Mouse (Mus musculus) liver, embryonic 11.5 days (tissue): ENCODE data around the gene Wfikkn1. TPM values are rescaled to one million over a fixed set of nuclear protein-coding genes. Genes with fewer than 3 reads are reported as not detected.
A peak's percentile ranks its signal among the peaks of the same experiment; 100 is the strongest.
"Not testable (repeated sequence)": the region's sequence is repeated elsewhere in the genome, so short reads cannot be mapped to it uniquely, and the experiment has no call there.

Experiments
- ATAC-seq: fragments of 200-750 bp; cut with Nextera tagmentation; replicated peaks from 2 replicates; pipeline ENCODE4 v1.8.0; 2017; ENCODE audit warnings: moderate number of reproducible peaks, mild to moderate bottlenecking, moderate TSS enrichment, moderate library complexity; ENCODE audit not compliant: low FRiP score
- DNase-seq: peaks from one replicate; pipeline ENCODE4 v3.0.0-alpha.2; 2017; ENCODE audit warnings: low spot score
- H3K27ac ChIP-seq: fragments of 300-500 bp; sonication (generic); 2 replicates; pipeline ENCODE4 v1.5.1; 2014; ENCODE audit warnings: mild to moderate bottlenecking, low read depth, low read length, control low read depth
- H3K27me3 ChIP-seq: fragments of 300-500 bp; sonication (generic); replicated peaks from 2 replicates; pipeline ENCODE4 v1.6.1; 2014; ENCODE audit warnings: low read length, mixed read lengths; ENCODE audit not compliant: control insufficient read depth, insufficient read depth
- H3K36me3 ChIP-seq: fragments of 300-500 bp; sonication (generic); 2 replicates; pipeline ENCODE4 v1.6.1; 2014; ENCODE audit warnings: mild to moderate bottlenecking, low read length, moderate library complexity, mixed read lengths; ENCODE audit not compliant: control insufficient read depth, insufficient read depth
- H3K4me1 ChIP-seq: fragments of 300-500 bp; sonication (generic); replicated peaks from 2 replicates; pipeline ENCODE4 v1.6.1; 2014; ENCODE audit warnings: low read length, mixed read lengths; ENCODE audit not compliant: control insufficient read depth, insufficient read depth
- H3K4me2 ChIP-seq: fragments of 300-500 bp; sonication (generic); 2 replicates; pipeline ENCODE4 v1.6.1; 2014; ENCODE audit warnings: mild to moderate bottlenecking, control low read depth, moderate library complexity
- H3K4me3 ChIP-seq: fragments of 300-500 bp; sonication (generic); 2 replicates; pipeline ENCODE4 v1.5.1; 2014; ENCODE audit warnings: low read depth, low read length, control low read depth
- H3K9ac ChIP-seq: fragments of 300-500 bp; sonication (generic); 2 replicates; pipeline ENCODE4 v1.6.1; 2014; ENCODE audit warnings: low read depth, low read length, control low read depth
- H3K9me3 ChIP-seq: fragments of 300-500 bp; sonication (generic); 2 replicates; pipeline ENCODE4 v1.6.1; 2016; ENCODE audit warnings: low read length, inconsistent platforms, mixed read lengths; ENCODE audit not compliant: control insufficient read depth
- whole genome bisulfite sequencing: fragments of 180-500 bp; shearing (Covaris S2); extraction: QIAGEN DNeasy Blood & Tissue Kit; methylation state at CpG from one replicate; pipeline ENCODE4 v1.1.7; 2014; 5-methylcytosine and 5-hydroxymethylcytosine counted together
- polyA plus RNA-seq: library from polyadenylated mRNA; unstranded; fragments of >200 nt; fragmentation: Nextera tagmentation; extraction: Ambion mirVana; gene quantifications from 2 replicates; pipeline ENCODE4 v1.2.1, GENCODE M21; 2014

Gene Wfikkn1
- polyA plus RNA-seq, 1 experiment from 2014 or later, result 2.1 TPM

- peak overlapping the region; percentile 73 for H3K4me3 ChIP-seq
- H3K9ac ChIP-seq, result peak overlapping the region; percentile 75
- H3K9me3 ChIP-seq, result no peaks in the 10 kb centered on the region
- DNase-seq (peak; percentile 89), ATAC-seq (peak; percentile 88)
- peak overlapping the region; percentile 86 for H3K27ac ChIP-seq
- peaks cover 3% of the 10 kb centered on the region; the same call in 1 of the 2 replicates for H3K36me3 ChIP-seq
- 1% methylated on average over 59 of the region's 59 CpGs for WGBS
- peaks cover 31% of the 10 kb centered on the region for H3K4me1 ChIP-seq
- H3K4me2 ChIP-seq, result peak overlapping the region; percentile 88
- H3K27me3 ChIP-seq, result no peaks in the 10 kb centered on the region
Measured at GRCm38 (mm10) chr17:25875171-25876136, 5.2 kb downstream of the Wfikkn1 start.

GRCm38 (mm10) chr17:25874721-25875170 lies 5.9 kb downstream of the Wfikkn1 start, which contains the start of gene Mettl26:
Gene Mettl26 (plus strand): TSS chr17:25875074.
- DNase-seq, result peak; percentile 97
- Histone ChIP-seq H3K36me3 (peaks cover 3% of the 10 kb centered on the region; the same call in 1 of the 2 replicates), H3K27ac (peak within 1 kb of the TSS; percentile 86), H3K4me3 (peak within 1 kb of the TSS; percentile 73), H3K27me3 (no peaks in the 10 kb centered on the region), H3K4me2 (peak within 1 kb of the TSS; percentile 88), H3K9me3 (no peaks in the 10 kb centered on the region), H3K4me1 (peaks cover 26% of the 10 kb centered on the region), H3K9ac (peak within 1 kb of the TSS; percentile 75)
- ATAC-seq, result peak; percentile 76
- WGBS, result under 1% methylated on average over 25 of the region's 25 CpGs

DNA sequence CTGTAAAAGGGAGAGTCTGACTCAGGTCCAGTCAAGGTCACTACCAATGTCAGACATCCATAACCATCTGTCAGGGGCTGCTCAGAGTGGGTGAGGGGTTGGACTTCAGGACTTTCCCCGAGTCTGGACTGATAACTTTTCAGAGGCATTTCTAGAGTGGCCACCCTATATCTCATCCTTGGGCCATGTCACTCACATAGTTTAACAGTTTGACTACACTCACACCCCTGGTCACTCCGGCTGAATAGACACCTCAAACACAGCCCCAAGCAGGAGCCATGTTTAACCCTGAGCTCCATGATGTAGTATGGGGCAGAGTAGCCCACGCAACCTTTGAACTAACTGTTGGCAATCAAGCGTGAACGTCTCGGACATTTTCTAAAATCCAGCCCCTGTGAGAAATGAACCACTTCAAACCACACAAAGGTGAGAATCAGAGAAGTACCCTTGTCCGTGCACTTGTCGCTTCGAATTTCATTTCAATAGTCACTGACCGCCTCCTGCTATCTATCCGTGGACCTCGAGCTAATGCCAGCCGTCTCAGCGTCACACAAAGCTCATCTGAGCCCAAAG lies 6.4 kb downstream of the Wfikkn1 start:
- Histone ChIP-seq H3K9ac (peak overlapping the region; percentile 55), H3K9me3 (no peaks in the 10 kb centered on the region), H3K4me3 (peak overlapping the region; percentile 73), H3K4me2 (peak overlapping the region; percentile 88), H3K27ac (peak overlapping the region; percentile 51), H3K4me1 (peaks cover 24% of the 10 kb centered on the region), H3K36me3 (peaks cover 3% of the 10 kb centered on the region; the same call in 1 of the 2 replicates), H3K27me3 (no peaks in the 10 kb centered on the region)
- 11% methylated on average over 14 of the region's 14 CpGs for WGBS
- DNase-seq (no peak), ATAC-seq (no peak)

- H3K36me3 ChIP-seq, result no peaks in the 10 kb centered on the region
- no peak for DNase-seq
- peak overlapping the region; percentile 73 for H3K4me3 ChIP-seq
- H3K9me3 ChIP-seq, result no peaks in the 10 kb centered on the region
- no peak overlapping the region for H3K9ac ChIP-seq
- peaks cover 26% of the 10 kb centered on the region for H3K4me1 ChIP-seq
- H3K4me2 ChIP-seq, result peak overlapping the region; percentile 88
- H3K27me3 ChIP-seq, result no peaks in the 10 kb centered on the region
- H3K27ac ChIP-seq, result 0 out of 2 replicates have a peak overlapping the region, but pooled peaks have one; percentile 51
- no peak for ATAC-seq
- 79% methylated on average over 11 of the region's 11 CpGs for WGBS
Measured at GRCm38 (mm10) chr17:25873405-25874147, 7.1 kb downstream of the Wfikkn1 start.

DNA sequence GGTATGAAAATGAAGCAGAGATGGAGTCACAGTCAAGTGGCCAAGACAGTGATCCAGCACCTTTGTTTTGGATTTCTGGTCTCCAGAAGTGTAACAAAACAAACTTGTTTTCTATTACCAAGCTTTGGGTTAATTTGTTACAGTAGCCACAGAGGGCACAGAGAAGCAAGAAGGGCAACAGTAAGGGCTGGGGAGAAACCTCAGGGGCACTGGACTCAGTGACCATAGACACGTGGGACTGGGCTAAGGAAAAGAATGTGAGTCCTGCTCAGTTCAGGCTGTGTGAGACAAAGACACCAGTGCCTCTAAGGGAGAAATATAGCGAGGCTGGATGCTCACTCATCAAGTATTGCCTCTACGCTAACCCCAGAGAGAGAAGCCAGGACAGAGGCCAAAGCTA lies 8.0 kb downstream of the Wfikkn1 start:
- H3K4me2 ChIP-seq, result no peak overlapping the region
- no peaks in the 10 kb centered on the region for H3K27me3 ChIP-seq
- ATAC-seq (no peak), DNase-seq (no peak)
- no peak overlapping the region for H3K9ac ChIP-seq
- no peaks in the 10 kb centered on the region for H3K36me3 ChIP-seq
- 83% methylated on average over 3 of the region's 3 CpGs for WGBS
- no peaks in the 10 kb centered on the region for H3K9me3 ChIP-seq
- no peak overlapping the region for H3K4me3 ChIP-seq
- H3K4me1 ChIP-seq, result peaks cover 31% of the 10 kb centered on the region
- no peak overlapping the region for H3K27ac ChIP-seq

GRCm38 (mm10) chr17:25871566-25871965 lies 9.1 kb downstream of the Wfikkn1 start:
- H3K27me3 ChIP-seq, DNase-seq: not testable (repeated sequence)

DNA sequence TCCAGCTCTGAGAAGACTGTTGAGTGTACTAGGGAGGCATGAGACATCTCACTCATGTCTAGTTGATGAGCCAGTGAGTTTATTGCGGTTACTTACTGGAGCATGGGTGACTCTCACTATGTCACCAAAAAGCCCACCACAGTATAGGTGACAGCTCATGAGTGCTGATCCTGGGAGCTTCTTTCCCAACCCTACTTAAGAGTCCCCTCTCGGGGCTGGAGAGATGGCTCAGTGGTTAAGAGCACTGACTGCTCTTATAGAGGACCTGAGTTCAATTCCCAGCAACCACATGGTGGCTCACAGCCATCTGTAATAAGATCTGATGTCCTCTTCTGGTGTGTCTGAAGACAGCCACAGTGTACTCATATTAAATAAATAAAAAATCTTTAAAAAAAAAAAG lies 10.7 kb downstream of the Wfikkn1 start:
- 84% methylated on average over 2 of the region's 2 CpGs for WGBS
- Histone ChIP-seq H3K9ac (no peak overlapping the region), H3K4me3 (no peak overlapping the region), H3K9me3 (no peaks in the 10 kb centered on the region), H3K4me2 (no peak overlapping the region), H3K27me3 (no peaks in the 10 kb centered on the region), H3K4me1 (peaks cover 20% of the 10 kb centered on the region), H3K36me3 (peaks cover 4% of the 10 kb centered on the region; the same call in 1 of the 2 replicates), H3K27ac (no peak overlapping the region)
- ATAC-seq (no peak), DNase-seq (no peak)

More at GRCm38 (mm10) chr17:25871566-25871965, 9.1 kb downstream of the Wfikkn1 start:
- not testable (repeated sequence) for H3K9me3 ChIP-seq, H3K9ac ChIP-seq, H3K36me3 ChIP-seq, H3K27ac ChIP-seq, H3K4me2 ChIP-seq, ATAC-seq, H3K4me3 ChIP-seq
- peaks cover 28% of the 10 kb centered on the region for H3K4me1 ChIP-seq

- H3K9me3 ChIP-seq, result no peaks in the 10 kb centered on the region
- ATAC-seq, result no peak
- no peak overlapping the region for H3K4me3 ChIP-seq
- H3K4me2 ChIP-seq, result no peak overlapping the region; the same call in 1 of the 2 replicates
- H3K27me3 ChIP-seq, result no peaks in the 10 kb centered on the region
- peaks cover 20% of the 10 kb centered on the region for H3K4me1 ChIP-seq
- 85% methylated on average over 8 of the region's 8 CpGs for WGBS
- no peak for DNase-seq
- no peak overlapping the region for H3K9ac ChIP-seq
- peaks cover 4% of the 10 kb centered on the region; the same call in 1 of the 2 replicates for H3K36me3 ChIP-seq
- no peak overlapping the region for H3K27ac ChIP-seq
Measured at GRCm38 (mm10) chr17:25869498-25869897, 11.2 kb downstream of the Wfikkn1 start.
